Mouse (Mus musculus): ENCODE measurements around the gene Eea1. TPM values are rescaled to one million over a fixed set of nuclear protein-coding genes. Genes with fewer than 3 reads are reported as not detected.

Gene Eea1
- polyA plus RNA-seq, 1 experiment = 4.6 TPM

GRCm38 (mm10) chr10:95950194-95950593 lies 9.7 kb downstream of the Eea1 start:
- Histone ChIP-seq H3K27ac (ENCODE audit: insufficient read depth, low read depth, low read length) (no peak overlapping the region), H3K27me3 (replicated peaks; ENCODE audit: control insufficient read depth, insufficient read depth, low read length) (no peaks in the 10 kb centered on the region), H3K4me1 (ENCODE audit: control insufficient read depth, insufficient read depth, low read length) (peaks cover 9% of the 10 kb centered on the region; the same call in 1 of the 2 replicates), H3K4me3 (ENCODE audit: insufficient read depth, low read depth, low read length) (no peak overlapping the region), H3K36me3 (ENCODE audit: control insufficient read depth, insufficient read depth, low read length) (no peaks in the 10 kb centered on the region)
- DNase-seq = no peak
- 72% methylated on average over 5 of the region's 5 CpGs for WGBS
- TF ChIP-seq POLR2A (IDR thresholded peaks at IDR 0.05; ENCODE audit: low read depth, low read length) (no peak), CTCF (conservative IDR thresholded peaks at IDR 0.05; ENCODE audit: insufficient read depth, insufficient read length, low read depth, low read length) (no peak)

GRCm38 (mm10) chr10:95950797-95951196 lies 10.3 kb downstream of the Eea1 start:
- Histone ChIP-seq H3K27ac (ENCODE audit: insufficient read depth, low read depth, low read length) (no peak overlapping the region), H3K36me3 (ENCODE audit: control insufficient read depth, insufficient read depth, low read length) (no peaks in the 10 kb centered on the region), H3K27me3 (replicated peaks; ENCODE audit: control insufficient read depth, insufficient read depth, low read length) (no peaks in the 10 kb centered on the region), H3K4me3 (ENCODE audit: insufficient read depth, low read depth, low read length) (no peak overlapping the region), H3K4me1 (ENCODE audit: control insufficient read depth, insufficient read depth, low read length) (peaks cover 6% of the 10 kb centered on the region; the same call in 1 of the 2 replicates)
- DNase-seq = no peak
- WGBS = 92% methylated on average over 4 of the region's 4 CpGs
- TF ChIP-seq CTCF (conservative IDR thresholded peaks at IDR 0.05; ENCODE audit: insufficient read depth, insufficient read length, low read depth, low read length) (no peak), POLR2A (IDR thresholded peaks at IDR 0.05; ENCODE audit: low read depth, low read length) (no peak)

GRCm38 (mm10) chr10:95951346-95951745 lies 10.9 kb downstream of the Eea1 start:
- Histone ChIP-seq H3K27me3 (replicated peaks; ENCODE audit: control insufficient read depth, insufficient read depth, low read length) (no peaks in the 10 kb centered on the region), H3K4me3 (ENCODE audit: insufficient read depth, low read depth, low read length) (no peak overlapping the region), H3K27ac (ENCODE audit: insufficient read depth, low read depth, low read length) (no peak overlapping the region), H3K4me1 (ENCODE audit: control insufficient read depth, insufficient read depth, low read length) (peaks cover 6% of the 10 kb centered on the region; the same call in 1 of the 2 replicates), H3K36me3 (ENCODE audit: control insufficient read depth, insufficient read depth, low read length) (no peaks in the 10 kb centered on the region)
- TF ChIP-seq POLR2A (IDR thresholded peaks at IDR 0.05; ENCODE audit: low read depth, low read length) = no peak
- no peak for TF ChIP-seq CTCF (conservative IDR thresholded peaks at IDR 0.05; ENCODE audit: insufficient read depth, insufficient read length, low read depth, low read length)
- no peak for DNase-seq
- 83% methylated on average over 2 of the region's 2 CpGs for WGBS

- H3K27ac ChIP-seq (ENCODE audit: insufficient read depth, low read depth, low read length) = no peak overlapping the region
- H3K4me3 ChIP-seq (ENCODE audit: insufficient read depth, low read depth, low read length) = no peak overlapping the region
- H3K27me3 ChIP-seq (replicated peaks; ENCODE audit: control insufficient read depth, insufficient read depth, low read length) = no peaks in the 10 kb centered on the region
- no peaks in the 10 kb centered on the region for H3K4me1 ChIP-seq (ENCODE audit: control insufficient read depth, insufficient read depth, low read length)
- TF ChIP-seq POLR2A (IDR thresholded peaks at IDR 0.05; ENCODE audit: low read depth, low read length) (no peak), CTCF (conservative IDR thresholded peaks at IDR 0.05; ENCODE audit: insufficient read depth, insufficient read length, low read depth, low read length) (no peak)
- 97% methylated on average over 2 of the region's 2 CpGs for WGBS
- no peak for DNase-seq
- no peaks in the 10 kb centered on the region for H3K36me3 ChIP-seq (ENCODE audit: control insufficient read depth, insufficient read depth, low read length)
Observed at GRCm38 (mm10) chr10:95956629-95957028, 16.2 kb downstream of the Eea1 start.

DNA sequence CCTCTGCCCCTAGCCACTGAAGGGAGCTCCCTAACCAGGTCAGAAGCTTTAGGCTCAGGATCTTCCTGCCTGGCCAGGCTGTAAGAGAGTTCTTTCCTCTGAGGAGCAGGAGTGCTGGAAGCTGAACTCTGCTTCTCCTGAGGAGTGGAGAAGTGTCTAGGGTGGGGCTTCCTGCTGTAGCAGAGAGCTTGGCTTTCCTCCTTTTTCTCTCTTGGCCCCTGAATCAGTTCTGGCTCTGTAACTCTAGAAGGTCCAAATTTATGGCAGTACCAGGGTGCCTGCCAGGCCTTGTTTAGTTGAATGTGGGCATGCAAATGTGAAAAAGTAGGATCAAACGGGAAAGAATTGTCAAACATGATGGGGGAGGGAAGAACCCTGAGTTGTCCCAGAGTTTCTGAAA lies 17.1 kb downstream of the Eea1 start:
- DNase-seq = no peak
- TF ChIP-seq POLR2A (IDR thresholded peaks at IDR 0.05; ENCODE audit: low read depth, low read length) = no peak
- no peak for TF ChIP-seq CTCF (conservative IDR thresholded peaks at IDR 0.05; ENCODE audit: insufficient read depth, insufficient read length, low read depth, low read length)
- H3K4me1 ChIP-seq (ENCODE audit: control insufficient read depth, insufficient read depth, low read length) = no peaks in the 10 kb centered on the region
- no peak overlapping the region for H3K4me3 ChIP-seq (ENCODE audit: insufficient read depth, low read depth, low read length)
- no peaks in the 10 kb centered on the region for H3K36me3 ChIP-seq (ENCODE audit: control insufficient read depth, insufficient read depth, low read length)
- H3K27ac ChIP-seq (ENCODE audit: insufficient read depth, low read depth, low read length) = no peak overlapping the region
- no peaks in the 10 kb centered on the region for H3K27me3 ChIP-seq (replicated peaks; ENCODE audit: control insufficient read depth, insufficient read depth, low read length)
- 36% methylated on average over 1 of the region's 1 CpGs for WGBS

- Histone ChIP-seq H3K27me3 (replicated peaks; ENCODE audit: control insufficient read depth, insufficient read depth, low read length) (no peaks in the 10 kb centered on the region), H3K4me3 (ENCODE audit: insufficient read depth, low read depth, low read length) (no peak overlapping the region), H3K27ac (ENCODE audit: insufficient read depth, low read depth, low read length) (no peak overlapping the region), H3K4me1 (ENCODE audit: control insufficient read depth, insufficient read depth, low read length) (no peaks in the 10 kb centered on the region), H3K36me3 (ENCODE audit: control insufficient read depth, insufficient read depth, low read length) (no peaks in the 10 kb centered on the region)
- no peak for DNase-seq
- whole genome bisulfite sequencing = 95% methylated on average over 1 of the region's 1 CpGs
- TF ChIP-seq POLR2A (IDR thresholded peaks at IDR 0.05; ENCODE audit: low read depth, low read length) (no peak), CTCF (conservative IDR thresholded peaks at IDR 0.05; ENCODE audit: insufficient read depth, insufficient read length, low read depth, low read length) (no peak)
Observed at GRCm38 (mm10) chr10:95964679-95965078, 24.2 kb downstream of the Eea1 start.

GRCm38 (mm10) chr10:95969694-95970093 lies 29.2 kb downstream of the Eea1 start:
- no peak for TF ChIP-seq POLR2A (IDR thresholded peaks at IDR 0.05; ENCODE audit: low read depth, low read length)
- TF ChIP-seq CTCF (conservative IDR thresholded peaks at IDR 0.05; ENCODE audit: insufficient read depth, insufficient read length, low read depth, low read length) = no peak
- no peaks in the 10 kb centered on the region for H3K36me3 ChIP-seq (ENCODE audit: control insufficient read depth, insufficient read depth, low read length)
- H3K4me3 ChIP-seq (ENCODE audit: insufficient read depth, low read depth, low read length) = no peak overlapping the region
- 90% methylated on average over 1 of the region's 1 CpGs for WGBS
- H3K27me3 ChIP-seq (replicated peaks; ENCODE audit: control insufficient read depth, insufficient read depth, low read length) = no peaks in the 10 kb centered on the region
- H3K27ac ChIP-seq (ENCODE audit: insufficient read depth, low read depth, low read length) = no peak overlapping the region
- H3K4me1 ChIP-seq (ENCODE audit: control insufficient read depth, insufficient read depth, low read length) = no peaks in the 10 kb centered on the region
- no peak for DNase-seq

Measured in kidney, adult 2 months (tissue).